ENCODE assay signal across 11 mouse cellular contexts in the genomic region with DNA sequence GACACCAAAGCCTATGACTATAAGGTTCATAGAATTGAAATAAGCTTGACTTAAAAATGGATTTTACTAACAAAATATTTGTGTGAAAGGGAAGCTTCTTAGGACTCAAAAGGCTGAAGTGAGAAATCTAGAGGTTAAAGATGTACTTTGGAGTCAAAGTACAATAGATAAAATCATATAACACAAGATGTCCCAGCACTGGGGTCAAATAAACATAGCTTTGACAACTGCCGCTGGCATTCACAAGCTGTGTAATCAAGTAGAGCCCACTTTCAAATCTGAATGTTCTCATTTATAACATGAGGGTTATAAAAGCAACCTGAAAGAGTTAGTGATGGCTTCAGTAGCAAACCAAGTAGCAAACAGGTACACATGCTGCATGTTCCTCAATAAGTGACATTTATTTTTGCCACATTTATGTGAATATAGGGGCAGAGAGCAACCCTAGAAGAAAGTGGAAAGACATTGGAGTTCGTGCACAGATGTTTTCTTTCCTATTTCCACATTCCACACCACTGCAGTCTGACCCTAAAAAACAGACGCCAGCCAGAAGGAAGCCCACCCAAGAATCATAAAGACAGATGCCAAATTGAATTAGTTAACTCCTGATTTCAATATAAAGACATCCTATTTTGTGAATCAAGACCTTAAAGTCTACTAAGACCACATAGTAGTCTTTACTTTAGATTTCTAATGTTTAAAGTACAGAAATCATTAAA.
"Had no signal": no experiment of that assay in that cellular context is flagged by ENCODE, and none has a peak within 500 bp of the region (broad histone marks: within the 10 kb centered on the region; RNA-seq: fewer than 3 reads in every experiment).

No protein-coding gene starts in this region.

- H3K9ac ChIP-seq: limb, embryonic 15.5 days; liver, embryonic 13.5 days; liver, postnatal 0 days; midbrain, embryonic 13.5 days had no signal

- H3K27me3 ChIP-seq: limb, embryonic 15.5 days; liver, embryonic 13.5 days had no signal

- DNase-seq: kidney, adult 11 months; kidney, postnatal 14 days; layer of hippocampus, adult 9-11 months; layer of hippocampus, postnatal 36 days; liver, embryonic 13.5 days; liver, postnatal 0 days; right cerebral cortex, postnatal 14 days; thymus, postnatal 36 days had no signal

- ATAC-seq: hindbrain, postnatal 0 days; liver, postnatal 0 days; midbrain, embryonic 13.5 days had no signal

- H3K36me3 ChIP-seq: limb, embryonic 15.5 days; liver, embryonic 13.5 days had no signal

- H3K27ac ChIP-seq: hindbrain, postnatal 0 days; limb, embryonic 15.5 days; liver, embryonic 13.5 days; midbrain, embryonic 13.5 days had no signal

- H3K4me3 ChIP-seq: limb, embryonic 15.5 days; liver, embryonic 13.5 days; midbrain, embryonic 13.5 days had no signal

- H3K4me1 ChIP-seq: liver, embryonic 13.5 days had no signal

- H3K9me3 ChIP-seq: limb, embryonic 15.5 days; liver, embryonic 13.5 days had no signal

- H3K4me2 ChIP-seq: limb, embryonic 15.5 days; liver, embryonic 13.5 days; midbrain, embryonic 13.5 days had no signal
